Mouse (Mus musculus): ENCODE data around the gene Myo15.
A peak's percentile ranks its signal among the peaks of the same experiment; 100 is the strongest.
"Not testable (repeated sequence)": the region's sequence is repeated elsewhere in the genome, so short reads cannot be mapped to it uniquely, and the experiment has no call there.

Gene Myo15

GRCm38 (mm10) chr11:60548112-60548511 is 79.0 kb downstream of the Myo15 start:
- DNase-seq (ENCODE audit: low spot score), result no peak

GRCm38 (mm10) chr11:60553091-60553490 is 84.0 kb downstream of the Myo15 start:
- DNase-seq (ENCODE audit: low spot score), result no peak

- DNase-seq (ENCODE audit: low spot score), result no peak
Observed at GRCm38 (mm10) chr11:60557675-60558074, 88.5 kb downstream of the Myo15 start.

- DNase-seq (ENCODE audit: low spot score), result peak; percentile 48
Observed at GRCm38 (mm10) chr11:60559342-60559741, 90.2 kb downstream of the Myo15 start.

GRCm38 (mm10) chr11:60574006-60574405 is 104.9 kb downstream of the Myo15 start:
- not testable (repeated sequence) for DNase-seq (ENCODE audit: low spot score)

Data from T-cell, adult 2 months (primary cell).